Mouse (Mus musculus) ES-E14 (cell line): Measurements from ENCODE around the gene Nupr1. TPM values are rescaled to one million over a fixed set of nuclear protein-coding genes. Genes with fewer than 3 reads are reported as not detected.
"Not testable (repeated sequence)": the region's sequence is repeated elsewhere in the genome, so short reads cannot be mapped to it uniquely, and the experiment has no call there.

Source experiments
- DNase-seq: peaks from one replicate; pipeline ENCODE4 v3.0.0-alpha.2; 2013; ENCODE audit warnings: low read depth, low spot score
- H3K27ac ChIP-seq: 2 replicates; pipeline ENCODE4 v1.5.1; 2012; ENCODE audit warnings: low read depth, mild to moderate bottlenecking, low read length, moderate library complexity, mixed read lengths; ENCODE audit not compliant: poor library complexity, insufficient read depth, severe bottlenecking
- H3K36me3 ChIP-seq: 2 replicates; pipeline ENCODE4 v1.6.1; 2012; ENCODE audit warnings: mild to moderate bottlenecking, low read length, moderate library complexity, mixed read lengths; ENCODE audit not compliant: control insufficient read depth, poor library complexity, insufficient read depth, severe bottlenecking
- H3K4me1 ChIP-seq, 2 experiments: fragments of 150-350 bp in 1 of 2; sonication (generic) in 1 of 2; 2 replicates each; pipeline ENCODE4 v1.6.1; 2012; ENCODE audit warnings: low read length in 2 of 2, mild to moderate bottlenecking in 1 of 2, mixed read lengths in 1 of 2; ENCODE audit not compliant: control insufficient read depth in 2 of 2, insufficient read depth in 2 of 2, poor library complexity in 1 of 2
- H3K4me3 ChIP-seq, 2 experiments: fragments of 150-350 bp in 1 of 2; sonication (generic) in 1 of 2; 2 replicates each; pipeline ENCODE4 v1.5.1; 2012; ENCODE audit warnings: low read length in 2 of 2, low read depth in 1 of 2, mild to moderate bottlenecking in 1 of 2, mixed read lengths in 1 of 2; ENCODE audit not compliant: insufficient read depth in 1 of 2, poor library complexity in 1 of 2, severe bottlenecking in 1 of 2
- H3K9ac ChIP-seq: 2 replicates; pipeline ENCODE4 v1.6.1; 2012; ENCODE audit warnings: low read depth, mild to moderate bottlenecking, low read length, mixed read lengths; ENCODE audit not compliant: poor library complexity, insufficient read depth, severe bottlenecking
- H3K9me3 ChIP-seq: fragments of 150-350 bp; sonication (generic); 2 replicates; pipeline ENCODE4 v1.6.1; 2012; ENCODE audit warnings: low read depth, mild to moderate bottlenecking, low read length; ENCODE audit not compliant: control insufficient read depth, insufficient read depth
- CHD2 ChIP-seq: IDR thresholded peaks from 2 replicates; pipeline ENCODE4 v1.6.1; 2014; ENCODE audit warnings: mild to moderate bottlenecking, low read depth, low read length, inconsistent platforms
- HCFC1 ChIP-seq: IDR thresholded peaks from 2 replicates; pipeline ENCODE4 v1.6.1; 2012; ENCODE audit warnings: low read length, inconsistent platforms, borderline replicate concordance; ENCODE audit not compliant: insufficient read depth
- MAFK ChIP-seq: IDR thresholded peaks from 2 replicates; pipeline ENCODE4 v1.6.1; 2014; ENCODE audit warnings: mild to moderate bottlenecking, low read depth, low read length, inconsistent platforms; ENCODE audit not compliant: insufficient read depth
- ZC3H11A ChIP-seq: IDR thresholded peaks from 2 replicates; pipeline ENCODE4 v1.6.1; 2012; ENCODE audit warnings: low read depth, mild to moderate bottlenecking, inconsistent platforms, low read length, borderline replicate concordance
- ZNF384 ChIP-seq: IDR thresholded peaks from 2 replicates; pipeline ENCODE4 v1.6.1; 2012; ENCODE audit warnings: low read depth, low read length, inconsistent platforms
- in situ Hi-C, 2 experiments: fragments of 600-800 bp; cut with MboI; formaldehyde crosslinking; loops; one replicate each; pipeline ENCODE4 v1.15.1; 2025; ENCODE audit warnings: low sequenced_read_pairs in 2 of 2, inconsistent platforms in 1 of 2; ENCODE audit not compliant: unreplicated experiment in 2 of 2
- total RNA-seq: library from RNA; depleted of rRNA; stranded (reverse); fragments of 300-350 nt; gene quantifications from 2 replicates; pipeline ENCODE4 v1.2.3, GENCODE M21; 2012

The Nupr1 gene
- total RNA-seq, 1 experiment: 16.4 TPM

DNA sequence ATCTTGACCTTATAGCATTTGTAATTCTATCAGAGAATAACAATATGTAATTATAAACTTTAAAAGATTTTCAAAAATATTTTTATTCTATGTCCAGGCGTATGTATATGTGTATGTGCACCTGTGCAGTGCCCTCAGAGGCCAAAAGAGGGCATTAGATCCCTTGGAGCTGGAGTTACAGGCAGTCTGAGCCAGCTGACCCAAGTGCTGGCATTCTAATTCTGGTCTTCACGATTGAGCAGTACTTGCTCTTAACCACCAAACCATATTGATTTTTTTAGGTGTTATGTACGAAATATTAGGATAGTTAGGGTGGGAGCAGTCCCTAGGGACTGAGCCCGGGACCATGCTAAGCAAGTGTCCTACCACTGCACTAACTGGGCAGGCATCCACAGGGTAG is 17.8 kb upstream of the Nupr1 start:
- Histone ChIP-seq H3K27ac (no peak overlapping the region), H3K9ac (no peak overlapping the region), H3K4me1 (peaks cover 2 to 15% of the 10 kb centered on the region in 2 experiments; a peak in 2 of 4 replicates), H3K36me3 (no peaks in the 10 kb centered on the region), H3K9me3 (no peaks in the 10 kb centered on the region), H3K4me3 (peak overlapping the region in 1 of 2 experiments; percentile 9; a peak in 1 of 4 replicates)
- TF ChIP-seq HCFC1: no peak
- no peak for TF ChIP-seq ZNF384
- no peak for TF ChIP-seq ZC3H11A
- TF ChIP-seq MAFK: no peak
- no peak for TF ChIP-seq CHD2
- in situ Hi-C loops: no loop called here
- no peak for DNase-seq

DNA sequence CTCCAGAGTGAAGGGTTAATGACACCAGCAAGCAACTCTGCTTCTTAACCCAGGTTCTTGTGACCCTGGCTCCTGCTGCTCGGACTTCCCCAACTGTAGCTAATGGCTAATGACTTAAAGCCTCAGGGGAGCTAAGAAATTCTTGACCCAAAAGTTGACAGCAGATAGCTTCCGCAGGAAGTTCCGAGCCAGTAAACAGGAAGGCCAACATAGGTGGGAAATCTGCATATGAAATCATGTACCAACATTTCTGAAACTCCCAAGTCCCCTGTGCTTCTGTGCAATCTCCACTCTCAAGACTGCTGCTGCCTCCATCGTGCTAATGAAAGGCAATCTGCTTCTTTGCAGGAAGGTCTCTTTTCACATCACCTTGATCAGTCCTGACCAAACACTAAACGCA is 15.0 kb upstream of the Nupr1 start:
- no peak for TF ChIP-seq CHD2
- no peak for TF ChIP-seq HCFC1
- no peak for TF ChIP-seq MAFK
- no peak for TF ChIP-seq ZC3H11A
- no peak for TF ChIP-seq ZNF384
- Histone ChIP-seq H3K27ac (peak overlapping the region; percentile 88; the same call in 1 of the 2 replicates), H3K4me1 (peaks cover 2 to 16% of the 10 kb centered on the region in 2 experiments; a peak in 2 of 4 replicates), H3K9ac (peak overlapping the region; percentile 5; the same call in 1 of the 2 replicates), H3K36me3 (no peaks in the 10 kb centered on the region), H3K4me3 (no peak overlapping the region), H3K9me3 (no peaks in the 10 kb centered on the region)
- in situ Hi-C loops: no loop called here
- no peak for DNase-seq

DNA sequence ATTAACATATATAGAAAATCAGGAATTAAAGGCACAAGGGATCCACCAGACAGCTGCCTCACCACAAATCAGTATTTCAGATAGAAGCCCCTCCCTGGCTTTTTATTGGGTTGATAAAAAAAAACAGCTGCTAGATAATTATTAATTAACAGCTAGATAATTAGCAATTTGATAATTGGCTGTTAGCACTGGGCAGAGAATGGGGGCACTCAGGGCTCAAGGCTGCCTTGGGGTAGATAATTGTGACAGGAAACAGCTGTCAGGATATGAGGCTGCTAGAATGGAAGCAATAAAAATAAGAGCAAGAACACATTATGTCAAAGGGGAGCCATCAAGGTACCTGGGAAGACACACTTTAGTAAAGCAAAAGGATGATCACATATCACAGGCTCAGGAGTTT is 14.3 kb upstream of the Nupr1 start:
- in situ Hi-C loops: no loop called here
- Histone ChIP-seq H3K4me3 (no peak overlapping the region), H3K27ac (peak overlapping the region; percentile 88; the same call in 1 of the 2 replicates), H3K9me3 (no peaks in the 10 kb centered on the region), H3K4me1 (peaks cover 2 to 16% of the 10 kb centered on the region in 2 experiments; a peak in 2 of 4 replicates), H3K9ac (no peak overlapping the region), H3K36me3 (no peaks in the 10 kb centered on the region)
- DNase-seq: no peak
- TF ChIP-seq CHD2 (no peak), ZC3H11A (no peak), MAFK (no peak), HCFC1 (no peak), ZNF384 (no peak)

DNA sequence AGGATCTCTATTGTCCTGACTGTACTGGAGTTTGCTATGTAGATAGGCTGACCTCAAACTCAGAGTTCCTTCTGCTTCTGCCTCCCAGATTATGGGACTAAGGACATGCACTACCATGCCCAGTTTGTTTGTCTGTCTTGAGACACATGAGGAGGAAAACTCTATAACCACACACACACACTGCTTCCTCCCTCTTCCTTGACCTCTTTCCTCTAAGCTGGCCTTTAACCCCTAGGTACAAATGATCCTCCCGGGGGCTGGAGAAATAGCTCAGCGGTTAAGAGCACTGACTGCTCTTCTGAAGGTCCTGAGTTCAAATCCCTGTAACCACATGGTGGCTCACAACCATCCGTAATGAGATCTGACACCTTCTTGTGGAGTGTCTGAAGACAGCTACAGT is 13.7 kb upstream of the Nupr1 start:
- no peak overlapping the region for H3K4me3 ChIP-seq
- no peak for TF ChIP-seq ZNF384
- no peaks in the 10 kb centered on the region for H3K36me3 ChIP-seq
- H3K4me1 ChIP-seq: peaks cover 2 to 16% of the 10 kb centered on the region in 2 experiments; a peak in 2 of 4 replicates
- no peak overlapping the region for H3K9ac ChIP-seq
- in situ Hi-C loops: no loop called here
- no peak overlapping the region; the same call in 1 of the 2 replicates for H3K27ac ChIP-seq
- DNase-seq: no peak
- no peaks in the 10 kb centered on the region for H3K9me3 ChIP-seq

DNA sequence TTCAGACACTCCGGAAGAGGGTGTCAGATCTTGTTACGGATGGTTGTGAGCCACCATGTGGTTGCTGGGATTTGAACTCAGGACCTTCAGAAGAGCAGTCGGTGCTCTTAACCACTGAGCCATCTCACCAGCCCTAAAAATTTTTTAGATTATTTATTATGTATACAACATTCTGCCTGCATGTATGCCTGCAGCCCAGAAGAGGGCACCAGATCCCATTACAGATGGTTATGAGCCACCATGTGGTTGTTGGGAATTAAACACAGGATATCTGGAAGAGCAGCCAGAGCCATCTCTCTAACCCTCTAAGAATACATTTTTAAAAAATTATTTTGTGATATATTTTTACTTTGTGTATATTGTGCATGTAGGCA is 12.6 kb upstream of the Nupr1 start:
- H3K9ac ChIP-seq, in situ Hi-C loops, H3K36me3 ChIP-seq, H3K27ac ChIP-seq, DNase-seq, H3K9me3 ChIP-seq, H3K4me3 ChIP-seq: not testable (repeated sequence)
- 0 out of 2 replicates have a peak, but pooled peaks have one; percentile 8 for TF ChIP-seq ZC3H11A
- peaks cover 2 to 16% of the 10 kb centered on the region in 2 experiments; a peak in 2 of 4 replicates for H3K4me1 ChIP-seq
